Mouse (Mus musculus) forebrain, embryonic 14.5 days (tissue): ENCODE results near the gene Pabpc6. TPM values are rescaled to one million over a fixed set of nuclear protein-coding genes. Genes with fewer than 3 reads are reported as not detected.
A peak's percentile ranks its signal among the peaks of the same experiment; 100 is the strongest.

Source experiments
- ATAC-seq: fragments of 200-750 bp; cut with Nextera tagmentation; 2 replicates; pipeline ENCODE4 v1.8.0; 2017; ENCODE audit warnings: mild to moderate bottlenecking, moderate library complexity
- DNase-seq: peaks from one replicate; pipeline ENCODE4 v3.0.0-alpha.2; 2015; ENCODE audit warnings: low spot score
- H3K27ac ChIP-seq: fragments of 300-500 bp; sonication (generic); 2 replicates; pipeline ENCODE4 v1.5.1; 2014; ENCODE audit warnings: low read depth, mild to moderate bottlenecking, control low read depth, low read length, moderate library complexity
- H3K27me3 ChIP-seq: fragments of 300-500 bp; sonication (generic); replicated peaks from 2 replicates; pipeline ENCODE4 v1.6.1; 2014; ENCODE audit warnings: low read length, control low read depth, mixed read lengths; ENCODE audit not compliant: control insufficient read depth, insufficient read depth
- H3K36me3 ChIP-seq: fragments of 300-500 bp; sonication (generic); 2 replicates; pipeline ENCODE4 v1.6.1; 2014; ENCODE audit warnings: low read length, control low read depth; ENCODE audit not compliant: control insufficient read depth, insufficient read depth
- H3K4me1 ChIP-seq: fragments of 300-500 bp; sonication (generic); 2 replicates; pipeline ENCODE4 v1.6.1; 2014; ENCODE audit warnings: antibody characterized with exemption, low read length, control low read depth; ENCODE audit not compliant: control insufficient read depth, insufficient read depth
- H3K4me2 ChIP-seq: fragments of 300-500 bp; sonication (generic); 2 replicates; pipeline ENCODE4 v1.6.1; 2014; ENCODE audit warnings: mild to moderate bottlenecking, control low read depth, low read length
- H3K4me3 ChIP-seq: fragments of 300-500 bp; sonication (generic); 2 replicates; pipeline ENCODE4 v1.5.1; 2014; ENCODE audit warnings: low read depth, low read length, control low read depth
- H3K9ac ChIP-seq: fragments of 300-500 bp; sonication (generic); 2 replicates; pipeline ENCODE4 v1.6.1; 2014; ENCODE audit warnings: mild to moderate bottlenecking, low read length, control low read depth, moderate library complexity
- H3K9me3 ChIP-seq: fragments of 300-500 bp; sonication (generic); replicated peaks from 2 replicates; pipeline ENCODE4 v1.6.1; 2016; ENCODE audit warnings: low read length, control low read depth, mixed read lengths; ENCODE audit not compliant: control insufficient read depth
- WGBS: fragments of 180-500 bp; shearing (Covaris S2); extraction: QIAGEN DNeasy Blood & Tissue Kit; methylation state at CpG from one replicate; pipeline ENCODE4 v1.1.7; 2014; 5-methylcytosine and 5-hydroxymethylcytosine counted together
- polyA plus RNA-seq: library from polyadenylated mRNA; unstranded; fragments of >200 nt; fragmentation: Nextera tagmentation; extraction: Ambion mirVana; gene quantifications from 2 replicates; pipeline ENCODE4 v1.2.1, GENCODE M21; 2014

The Pabpc6 gene
- polyA plus RNA-seq, result not detected in 2 replicates

DNA sequence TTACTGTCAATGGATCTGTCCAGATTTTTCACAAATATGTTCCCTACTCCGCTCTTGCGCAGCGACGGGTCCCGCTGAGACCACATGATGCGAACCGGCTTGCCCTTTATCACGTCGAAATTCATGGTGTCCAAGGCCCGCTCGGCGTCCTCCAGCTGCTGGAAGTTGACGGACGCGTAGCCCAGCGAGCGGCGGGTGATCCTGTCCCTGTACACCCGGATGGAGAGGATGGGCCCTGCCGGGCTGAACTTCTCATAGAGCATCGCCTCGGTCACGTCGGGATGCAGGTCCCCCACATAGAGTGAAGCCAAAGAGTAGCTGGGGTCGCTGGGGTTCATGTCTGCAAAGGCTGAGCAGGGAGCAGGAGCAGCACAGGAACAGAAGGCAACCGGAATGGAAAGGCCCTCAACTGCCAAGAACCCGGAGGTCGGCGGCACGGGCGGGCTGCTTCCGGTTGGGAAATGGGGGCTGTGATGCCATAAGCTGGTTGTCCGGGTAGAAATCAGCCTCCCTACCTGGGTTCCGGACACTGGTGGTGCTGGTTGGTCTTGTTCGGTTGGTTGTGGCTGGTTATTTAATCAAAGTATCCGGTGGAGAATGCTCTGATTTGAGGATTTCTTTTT lies at the start of gene Pabpc6:
Pabpc6 (minus strand) TSS at position 435 of the 623 bp plus-strand sequence.
- ATAC-seq (no peak), DNase-seq (no peak)
- WGBS, result 96% methylated on average over 36 of the region's 36 CpGs
- no peaks in the 10 kb centered on the region for H3K27me3 ChIP-seq
- H3K9ac ChIP-seq, result no peak within 1 kb of the TSS
- H3K4me2 ChIP-seq, result no peak within 1 kb of the TSS
- no peak within 1 kb of the TSS for H3K4me3 ChIP-seq
- no peaks in the 10 kb centered on the region for H3K36me3 ChIP-seq
- H3K9me3 ChIP-seq, result no peaks in the 10 kb centered on the region
- no peaks in the 10 kb centered on the region for H3K4me1 ChIP-seq
- no peak within 1 kb of the TSS for H3K27ac ChIP-seq

DNA sequence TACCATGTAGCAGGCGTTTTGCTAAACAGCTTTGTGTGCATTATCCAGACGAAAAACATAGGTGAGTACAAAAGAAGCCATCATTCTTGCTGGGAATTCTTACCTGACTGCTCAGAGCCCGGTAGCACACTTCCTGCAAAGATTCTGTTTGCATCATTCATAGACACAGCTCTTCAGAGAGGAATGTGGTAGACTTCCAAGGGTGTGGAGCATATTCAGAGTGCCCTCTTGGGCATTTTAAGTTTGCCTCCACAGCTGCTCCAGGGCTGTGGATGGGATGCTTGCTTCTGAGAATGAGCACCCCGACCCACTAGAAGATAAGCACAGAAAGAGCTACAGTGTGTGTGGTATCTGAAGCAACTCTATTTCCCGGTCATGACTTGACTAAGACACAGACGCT lies 41.4 kb upstream of the Pabpc6 start:
- no peaks in the 10 kb centered on the region for H3K27me3 ChIP-seq
- no peaks in the 10 kb centered on the region for H3K4me1 ChIP-seq
- no peak overlapping the region for H3K4me2 ChIP-seq
- H3K36me3 ChIP-seq, result no peaks in the 10 kb centered on the region
- H3K27ac ChIP-seq, result no peak overlapping the region
- H3K4me3 ChIP-seq, result no peak overlapping the region
- DNase-seq (no peak), ATAC-seq (no peak)
- no peak overlapping the region for H3K9ac ChIP-seq
- no peaks in the 10 kb centered on the region for H3K9me3 ChIP-seq
- 89% methylated on average over 6 of the region's 6 CpGs for WGBS

DNA sequence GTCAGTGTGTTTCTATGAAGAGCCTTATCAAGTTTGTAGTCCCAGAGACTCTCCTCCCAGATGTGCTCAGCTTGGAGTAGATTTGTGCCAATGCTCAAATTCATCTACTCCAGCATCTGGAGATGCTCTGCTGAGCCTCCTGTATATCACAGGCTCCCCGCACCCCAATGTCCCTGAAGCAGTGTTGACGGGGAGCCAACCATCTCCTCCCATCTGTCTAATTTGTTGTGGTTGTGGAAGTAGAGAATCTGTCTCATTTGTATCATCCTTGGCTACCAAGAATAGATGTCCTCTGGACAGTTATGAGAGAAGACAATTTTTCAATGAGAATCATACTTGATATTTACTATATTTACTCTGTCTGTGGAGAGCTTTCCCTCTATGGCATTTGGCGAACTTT lies 39.4 kb upstream of the Pabpc6 start:
- H3K4me2 ChIP-seq, result no peak overlapping the region

GRCm38 (mm10) chr17:9707356-9707755 lies 37.8 kb upstream of the Pabpc6 start:
- ATAC-seq, result no peak
- WGBS, result 93% methylated on average over 1 of the region's 1 CpGs

More for the DNA sequence above, 39.4 kb upstream of the Pabpc6 start:
- ATAC-seq, result no peak
- Histone ChIP-seq H3K4me1 (no peaks in the 10 kb centered on the region), H3K27me3 (no peaks in the 10 kb centered on the region), H3K36me3 (no peaks in the 10 kb centered on the region), H3K27ac (no peak overlapping the region), H3K4me3 (no peak overlapping the region), H3K9ac (no peak overlapping the region), H3K9me3 (no peaks in the 10 kb centered on the region)
- no peak for DNase-seq
- 90% methylated on average over 3 of the region's 3 CpGs for WGBS

DNA sequence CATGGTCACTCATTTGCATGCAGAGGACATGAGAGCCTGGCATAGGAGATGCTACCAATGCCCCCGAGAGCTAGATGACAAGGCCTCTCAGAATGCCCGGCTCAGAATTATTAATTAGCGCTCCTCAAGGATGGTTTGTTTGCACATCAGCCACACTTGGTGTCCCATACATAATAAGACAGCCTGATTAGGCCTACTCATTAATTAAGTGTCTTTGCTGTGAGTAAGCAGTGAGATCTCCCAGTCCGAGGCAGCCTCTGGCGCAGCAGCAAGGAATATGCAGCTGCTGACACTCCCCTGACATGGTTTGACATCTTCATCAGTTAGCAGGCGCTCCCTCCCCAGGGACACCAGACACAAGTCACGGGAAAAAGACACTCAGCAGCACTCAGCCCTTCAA lies 28.2 kb upstream of the Pabpc6 start:
- H3K27me3 ChIP-seq, result no peaks in the 10 kb centered on the region
- 16% methylated on average over 7 of the region's 7 CpGs for WGBS
- H3K36me3 ChIP-seq, result no peaks in the 10 kb centered on the region
- H3K4me2 ChIP-seq, result no peak overlapping the region
- no peak overlapping the region for H3K9ac ChIP-seq
- H3K27ac ChIP-seq, result no peak overlapping the region
- DNase-seq (peak; percentile 46), ATAC-seq (peak; percentile 58)
- no peaks in the 10 kb centered on the region for H3K9me3 ChIP-seq
- peaks cover 4% of the 10 kb centered on the region; the same call in 1 of the 2 replicates for H3K4me1 ChIP-seq
- no peak overlapping the region for H3K4me3 ChIP-seq

More at GRCm38 (mm10) chr17:9707356-9707755, 37.8 kb upstream of the Pabpc6 start:
- H3K9me3 ChIP-seq, result peaks cover 6% of the 10 kb centered on the region; the same call in 1 of the 2 replicates
- no peak overlapping the region for H3K27ac ChIP-seq
- H3K36me3 ChIP-seq, result no peaks in the 10 kb centered on the region
- no peaks in the 10 kb centered on the region for H3K4me1 ChIP-seq
- no peak overlapping the region for H3K4me3 ChIP-seq
- no peak overlapping the region for H3K9ac ChIP-seq
- H3K27me3 ChIP-seq, result no peaks in the 10 kb centered on the region
- DNase-seq, result no peak
- H3K4me2 ChIP-seq, result no peak overlapping the region

DNA sequence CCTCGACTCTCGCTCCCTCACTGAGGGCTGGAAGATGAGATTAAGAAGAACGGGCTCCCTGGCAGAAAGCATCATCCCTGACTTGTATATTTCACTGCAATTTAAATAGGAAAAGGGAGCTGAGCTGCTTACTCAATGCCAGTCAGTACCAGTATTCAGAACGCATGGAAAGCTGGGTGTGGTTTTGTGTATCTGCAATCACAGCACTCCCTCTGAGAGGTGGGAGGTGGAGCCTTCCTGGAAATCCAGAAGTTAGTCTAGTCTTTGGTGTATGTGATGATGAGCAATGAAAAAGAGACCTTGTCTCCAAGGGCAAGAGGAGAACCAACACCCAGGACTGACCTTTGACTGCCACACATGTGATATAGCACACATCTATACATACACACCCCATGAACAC lies 21.7 kb upstream of the Pabpc6 start:
- Histone ChIP-seq H3K4me3 (no peak overlapping the region), H3K9ac (no peak overlapping the region), H3K4me1 (no peaks in the 10 kb centered on the region), H3K36me3 (no peaks in the 10 kb centered on the region), H3K27ac (no peak overlapping the region), H3K27me3 (no peaks in the 10 kb centered on the region), H3K4me2 (no peak overlapping the region), H3K9me3 (no peaks in the 10 kb centered on the region)
- no peak for DNase-seq
- WGBS, result 74% methylated on average over 4 of the region's 4 CpGs
- ATAC-seq, result no peak

DNA sequence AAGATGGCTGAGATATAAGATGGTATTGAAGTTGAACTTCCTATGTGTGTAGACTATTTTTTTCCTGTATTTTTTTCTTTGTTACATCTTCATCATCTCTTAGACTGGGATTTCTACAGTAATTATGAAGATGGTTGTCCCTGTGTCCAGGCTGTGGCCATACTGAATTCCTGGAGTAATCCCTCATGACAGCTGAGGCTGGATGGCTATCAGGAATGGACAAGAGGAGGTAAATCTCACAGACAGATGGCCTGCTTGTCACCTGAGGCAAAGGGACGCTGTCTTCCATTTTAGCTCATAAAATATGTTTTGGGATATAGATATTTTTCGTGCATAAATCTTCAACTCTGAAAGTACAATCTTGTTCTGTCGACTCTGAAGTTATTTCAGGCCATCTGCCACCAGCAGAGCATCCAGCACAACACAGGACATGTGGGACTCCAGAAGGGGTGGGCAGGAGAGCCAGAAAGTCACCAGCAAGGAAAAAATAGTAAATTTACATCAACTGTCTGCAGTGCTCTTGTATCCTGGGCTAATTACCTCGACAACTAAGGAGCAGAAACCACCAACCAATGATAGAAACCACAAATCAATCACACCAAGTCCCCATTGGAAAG lies 14.1 kb upstream of the Pabpc6 start:
- no peak for ATAC-seq
- Histone ChIP-seq H3K9me3 (no peaks in the 10 kb centered on the region), H3K36me3 (no peaks in the 10 kb centered on the region), H3K9ac (no peak overlapping the region), H3K4me1 (no peaks in the 10 kb centered on the region), H3K4me3 (no peak overlapping the region), H3K4me2 (no peak overlapping the region), H3K27me3 (no peaks in the 10 kb centered on the region), H3K27ac (no peak overlapping the region)
- no peak for DNase-seq
- 77% methylated on average over 4 of the region's 4 CpGs for WGBS

- Histone ChIP-seq H3K27me3 (no peaks in the 10 kb centered on the region), H3K27ac (peak overlapping the region; percentile 40; the same call in 1 of the 2 replicates), H3K4me1 (no peaks in the 10 kb centered on the region), H3K4me3 (no peak overlapping the region), H3K36me3 (no peaks in the 10 kb centered on the region), H3K4me2 (no peak overlapping the region), H3K9me3 (no peaks in the 10 kb centered on the region), H3K9ac (no peak overlapping the region)
- 43% methylated on average over 8 of the region's 8 CpGs for WGBS
- DNase-seq (peak; percentile 32), ATAC-seq (no peak)
Measured at GRCm38 (mm10) chr17:9680741-9681140, 11.2 kb upstream of the Pabpc6 start.

GRCm38 (mm10) chr17:9675175-9675789 lies 5.8 kb upstream of the Pabpc6 start:
- 61% methylated on average over 6 of the region's 6 CpGs for WGBS
- Histone ChIP-seq H3K27ac (peak overlapping the region; percentile 4; the same call in 1 of the 2 replicates), H3K9ac (no peak overlapping the region), H3K4me3 (no peak overlapping the region), H3K27me3 (no peaks in the 10 kb centered on the region), H3K9me3 (no peaks in the 10 kb centered on the region), H3K36me3 (no peaks in the 10 kb centered on the region), H3K4me2 (no peak overlapping the region), H3K4me1 (no peaks in the 10 kb centered on the region)
- ATAC-seq, result peak; percentile 68
- peak; percentile 74 for DNase-seq
